Mouse (Mus musculus) erythroblast, embryonic 14.5 days (primary cell): ENCODE data around the gene Gnai3.

Experiments used
- GATA1 ChIP-seq: IDR thresholded peaks from 2 replicates; pipeline ENCODE4 v1.6.1; 2012; ENCODE audit warnings: low read length, inconsistent platforms, mixed read lengths
- TAL1 ChIP-seq: IDR thresholded peaks from 3 replicates; pipeline ENCODE4 v1.6.1; 2012; ENCODE audit warnings: low read length, inconsistent platforms, mixed read lengths

DNA sequence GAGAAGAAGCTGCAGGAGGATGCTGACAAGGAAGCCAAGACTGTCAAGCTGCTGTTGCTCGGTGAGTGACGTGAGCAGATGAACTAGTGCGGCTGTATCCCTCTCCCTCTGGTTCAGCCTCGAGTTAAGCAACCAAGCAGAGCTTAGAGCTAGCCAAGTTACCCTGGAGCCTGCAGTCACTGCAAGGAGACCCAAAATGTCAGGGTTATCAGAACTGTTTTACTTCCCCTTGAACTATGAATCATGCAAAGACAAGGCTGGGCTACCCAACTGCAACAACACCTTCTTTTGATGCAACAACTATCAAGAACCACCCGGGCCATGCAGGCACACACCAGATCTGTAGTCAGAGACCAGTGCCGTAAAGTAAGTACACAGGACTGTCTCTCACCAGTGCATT is 52.6 kb downstream of the Gnai3 start:
- no peak for TF ChIP-seq GATA1
- no peak for TF ChIP-seq TAL1
